Mouse (Mus musculus) brain, embryonic 14.5 days (tissue): Measurements from ENCODE around the gene Ercc6l2.

Experiments used
- CTCF ChIP-seq: fragments of 200-500 bp; IDR thresholded peaks from 2 replicates; pipeline ENCODE4 v1.5.1; 2012; ENCODE audit warnings: inconsistent platforms, mild to moderate bottlenecking, moderate library complexity, borderline replicate concordance; ENCODE audit not compliant: insufficient read depth, insufficient read length; ENCODE audit errors: extremely low read depth
- POLR2A ChIP-seq: fragments of 200-500 bp; IDR thresholded peaks from 2 replicates; pipeline ENCODE4 v1.6.1; 2012; ENCODE audit warnings: mild to moderate bottlenecking, inconsistent platforms, borderline replicate concordance; ENCODE audit not compliant: poor library complexity, insufficient read depth, insufficient read length, severe bottlenecking; ENCODE audit errors: extremely low read depth

DNA sequence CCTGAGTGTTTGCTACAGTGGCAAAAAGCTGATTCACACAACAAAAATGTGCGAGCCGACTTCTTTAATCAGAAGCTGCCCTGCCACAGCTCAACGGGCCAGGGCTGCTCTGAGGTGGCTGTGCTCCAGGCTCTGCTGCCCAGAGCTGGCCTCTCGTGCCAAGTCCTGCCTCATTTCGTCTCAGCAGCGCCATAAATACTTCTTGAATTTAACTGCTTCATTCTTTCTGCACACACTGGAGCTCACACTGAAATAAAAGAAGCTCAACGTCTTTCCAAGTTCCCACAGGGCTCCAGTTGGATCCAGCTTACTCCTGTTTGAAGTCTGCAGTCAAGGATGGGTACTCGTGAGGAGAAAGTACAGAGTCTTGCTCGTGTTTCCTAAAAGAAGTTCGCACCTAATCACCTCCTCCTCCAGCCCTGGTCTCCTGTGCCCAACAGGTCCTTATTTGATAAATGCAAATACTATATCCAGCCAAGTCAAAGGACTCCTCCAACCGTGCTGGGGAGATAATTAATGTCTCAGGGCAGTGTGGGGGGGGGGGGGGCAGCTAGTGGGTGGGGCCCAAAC, 102.2 kb downstream of the Ercc6l2 start:
- TF ChIP-seq CTCF (no peak), POLR2A (no peak)
